Mouse (Mus musculus) erythroblast, embryonic 14.5 days (primary cell): Measurements from ENCODE around the gene Def6.

Experiments used
- GATA1 ChIP-seq: IDR thresholded peaks from 2 replicates; pipeline ENCODE4 v1.6.1; 2012; ENCODE audit warnings: low read length, inconsistent platforms, mixed read lengths
- TAL1 ChIP-seq: IDR thresholded peaks from 3 replicates; pipeline ENCODE4 v1.6.1; 2012; ENCODE audit warnings: low read length, inconsistent platforms, mixed read lengths

DNA sequence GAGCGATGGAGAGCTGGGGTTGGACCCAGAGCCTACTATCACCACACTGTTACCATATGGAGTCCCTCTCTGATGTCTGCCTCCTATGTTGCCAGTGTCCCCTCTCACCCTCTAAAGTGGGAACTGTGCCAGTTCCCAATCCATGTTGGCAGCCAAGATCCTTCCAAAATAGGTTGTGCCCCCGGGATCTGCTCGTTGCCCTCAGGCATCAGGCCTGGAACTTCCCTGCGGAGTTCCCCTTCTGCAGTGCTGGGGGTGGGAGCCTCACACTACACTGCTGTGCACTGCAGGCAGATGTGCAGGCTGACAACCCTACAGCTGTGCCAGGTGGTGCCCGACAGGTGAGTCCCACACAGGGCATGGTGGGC lies 44.7 kb downstream of the Def6 start:
- no peak for TF ChIP-seq TAL1
- TF ChIP-seq GATA1 = no peak
